Mouse (Mus musculus) MEL (cell line): Measurements from ENCODE around the gene Cdk16. TPM values are rescaled to one million over a fixed set of nuclear protein-coding genes. Genes with fewer than 3 reads are reported as not detected.

Experiments
- DNase-seq: peaks from one replicate; pipeline ENCODE4 v3.0.0; 2011; ENCODE audit warnings: low read depth, low spot score
- H3K27ac ChIP-seq: 2 replicates; pipeline ENCODE4 v1.5.1; 2012; ENCODE audit warnings: low read depth, mild to moderate bottlenecking, control low read depth, low read length, moderate library complexity; ENCODE audit not compliant: control insufficient read depth
- H3K27me3 ChIP-seq, 2 experiments: fragments of 150-350 bp in 1 of 2; sonication (generic) in 1 of 2; 2 replicates each; pipeline ENCODE4 v1.6.1; 2012; ENCODE audit warnings: low read length in 2 of 2, mild to moderate bottlenecking in 2 of 2, improper control_type of control experiment in 1 of 2, moderate library complexity in 1 of 2; ENCODE audit not compliant: insufficient read depth in 2 of 2, control insufficient read depth in 1 of 2
- H3K36me3 ChIP-seq, 2 experiments: 2 replicates each; pipeline ENCODE4 v1.6.1; 2012 to 2014; ENCODE audit warnings: low read length in 2 of 2, improper control_type of control experiment in 1 of 2, inconsistent platforms in 1 of 2, mild to moderate bottlenecking in 1 of 2; ENCODE audit not compliant: insufficient read depth in 2 of 2, control insufficient read depth in 1 of 2
- H3K4me1 ChIP-seq, 2 experiments: fragments of 150-350 bp in 1 of 2; sonication (generic) in 1 of 2; 2 replicates each; pipeline ENCODE4 v1.6.1; 2012; ENCODE audit warnings: low read length in 2 of 2, improper control_type of control experiment in 1 of 2, mild to moderate bottlenecking in 1 of 2; ENCODE audit not compliant: insufficient read depth in 2 of 2, control insufficient read depth in 1 of 2
- H3K4me3 ChIP-seq, 2 experiments: fragments of 150-350 bp in 1 of 2; sonication (generic) in 1 of 2; 2 replicates each; pipeline ENCODE4 v1.5.1; 2012; ENCODE audit warnings: low read depth in 2 of 2, low read length in 2 of 2, mild to moderate bottlenecking in 2 of 2, moderate library complexity in 2 of 2, control low read depth in 1 of 2, improper control_type of control experiment in 1 of 2; ENCODE audit not compliant: control insufficient read depth in 1 of 2, insufficient read depth in 1 of 2
- H3K79me2 ChIP-seq: 2 replicates; pipeline ENCODE4 v1.6.1; 2012; ENCODE audit warnings: mild to moderate bottlenecking, low read length, moderate library complexity; ENCODE audit not compliant: control insufficient read depth, poor library complexity, insufficient read depth
- H3K9ac ChIP-seq: 2 replicates; pipeline ENCODE4 v1.6.1; 2012; ENCODE audit warnings: low read depth, mild to moderate bottlenecking, control low read depth, low read length, moderate library complexity; ENCODE audit not compliant: control insufficient read depth, poor library complexity, severe bottlenecking
- H3K9me3 ChIP-seq: fragments of 150-350 bp; sonication (generic); replicated peaks from 2 replicates; pipeline ENCODE4 v1.6.1; 2012; ENCODE audit warnings: mild to moderate bottlenecking, low read length, improper control_type of control experiment, moderate library complexity; ENCODE audit not compliant: insufficient read depth
- BHLHE40 ChIP-seq: IDR thresholded peaks from 2 replicates; pipeline ENCODE4 v1.6.1; 2012; ENCODE audit warnings: low read depth, mild to moderate bottlenecking, inconsistent platforms, low read length, improper control_type of control experiment, borderline replicate concordance
- CHD1 ChIP-seq: IDR thresholded peaks from 2 replicates; pipeline ENCODE4 v1.6.1; 2012; ENCODE audit warnings: low read depth, mild to moderate bottlenecking, inconsistent platforms, low read length, improper control_type of control experiment
- CHD2 ChIP-seq: IDR thresholded peaks from 2 replicates; pipeline ENCODE4 v1.6.1; 2011; ENCODE audit warnings: low read length, improper control_type of control experiment
- CTCF ChIP-seq, 3 experiments: IDR thresholded peaks in 2 of 3; conservative IDR thresholded peaks in 1 of 3; 2 replicates each; pipeline ENCODE4 v1.5.1; 2011 to 2012; ENCODE audit warnings: low read length in 3 of 3, low read depth in 2 of 3, mild to moderate bottlenecking in 2 of 3, improper control_type of control experiment in 1 of 3, inconsistent platforms in 1 of 3, mixed read lengths in 1 of 3, moderate library complexity in 1 of 3; ENCODE audit not compliant: control insufficient read depth in 1 of 3, insufficient read depth in 1 of 3, poor library complexity in 1 of 3, severe bottlenecking in 1 of 3
- ETS1 ChIP-seq: IDR thresholded peaks from 2 replicates; pipeline ENCODE4 v1.6.1; 2012; ENCODE audit warnings: low read depth, mild to moderate bottlenecking, inconsistent platforms, low read length, improper control_type of control experiment, moderate library complexity
- KAT2A ChIP-seq: conservative IDR thresholded peaks from 2 replicates; pipeline ENCODE4 v1.6.1; 2012; ENCODE audit warnings: low read depth, low read length, improper control_type of control experiment, inconsistent platforms
- MAFK ChIP-seq: IDR thresholded peaks from 2 replicates; pipeline ENCODE4 v1.6.1; 2011; ENCODE audit warnings: low read depth, mild to moderate bottlenecking, low read length, improper control_type of control experiment, borderline replicate concordance
- MYB ChIP-seq: IDR thresholded peaks from 2 replicates; pipeline ENCODE4 v1.6.1; 2011; ENCODE audit warnings: mild to moderate bottlenecking, low read depth, low read length, improper control_type of control experiment
- MYC ChIP-seq: IDR thresholded peaks from 2 replicates; pipeline ENCODE4 v1.6.1; 2011; ENCODE audit warnings: low read depth, mild to moderate bottlenecking, low read length, improper control_type of control experiment, moderate library complexity
- NELFE ChIP-seq: IDR thresholded peaks from 2 replicates; pipeline ENCODE4 v1.6.1; 2011; ENCODE audit warnings: low read depth, low read length, improper control_type of control experiment
- POLR2A ChIP-seq, 2 experiments: IDR thresholded peaks; 2 replicates each; pipeline ENCODE4 v1.6.1; 2011 to 2012; ENCODE audit warnings: low read length in 2 of 2, mild to moderate bottlenecking in 2 of 2, control low read depth in 1 of 2, improper control_type of control experiment in 1 of 2, low read depth in 1 of 2, moderate library complexity in 1 of 2; ENCODE audit not compliant: control insufficient read depth in 1 of 2, insufficient read depth in 1 of 2, poor library complexity in 1 of 2
- POLR2AphosphoS2 ChIP-seq: IDR thresholded peaks from 2 replicates; pipeline ENCODE4 v1.6.1; 2011; ENCODE audit warnings: low read length, improper control_type of control experiment
- POLR2AphosphoS5 ChIP-seq: IDR thresholded peaks from 2 replicates; pipeline ENCODE4 v1.6.1; 2012; ENCODE audit warnings: low read depth, borderline replicate concordance, mild to moderate bottlenecking, inconsistent platforms, low read length, moderate library complexity, mixed read lengths
- RCOR1 ChIP-seq: IDR thresholded peaks from 2 replicates; pipeline ENCODE4 v1.6.1; 2012; ENCODE audit warnings: low read depth, mild to moderate bottlenecking, inconsistent platforms, low read length, improper control_type of control experiment
- SIN3A ChIP-seq: IDR thresholded peaks from 2 replicates; pipeline ENCODE4 v1.6.1; 2012; ENCODE audit warnings: low read length, improper control_type of control experiment, inconsistent platforms
- SMC3 ChIP-seq: IDR thresholded peaks from 2 replicates; pipeline ENCODE4 v1.6.1; 2011; ENCODE audit warnings: low read depth, low read length, improper control_type of control experiment
- TAL1 ChIP-seq: IDR thresholded peaks from 2 replicates; pipeline ENCODE4 v1.6.1; 2012; ENCODE audit warnings: mild to moderate bottlenecking, inconsistent platforms, low read length, moderate library complexity, mixed read lengths
- TBP ChIP-seq: IDR thresholded peaks from 2 replicates; pipeline ENCODE4 v1.8.0; 2011; ENCODE audit warnings: low read depth, low read length, improper control_type of control experiment
- TCF12 ChIP-seq: IDR thresholded peaks from 2 replicates; pipeline ENCODE4 v1.6.1; 2014; ENCODE audit warnings: low read depth, mild to moderate bottlenecking, inconsistent platforms, low read length, improper control_type of control experiment, moderate library complexity
- USF1 ChIP-seq: IDR thresholded peaks from 2 replicates; pipeline ENCODE4 v1.6.1; 2014; ENCODE audit warnings: low read depth, mild to moderate bottlenecking, inconsistent platforms, low read length, improper control_type of control experiment, moderate library complexity
- ZC3H11A ChIP-seq: IDR thresholded peaks from 2 replicates; pipeline ENCODE4 v1.6.1; 2012; ENCODE audit warnings: low read depth, mild to moderate bottlenecking, inconsistent platforms, low read length, improper control_type of control experiment
- ZKSCAN1 ChIP-seq: IDR thresholded peaks from 2 replicates; pipeline ENCODE4 v1.6.1; 2012; ENCODE audit warnings: low read depth, mild to moderate bottlenecking, inconsistent platforms, low read length, improper control_type of control experiment, moderate library complexity
- polyA plus RNA-seq, 2 experiments: library from polyadenylated mRNA; stranded (reverse) in 1 of 2; unstranded in 1 of 2; fragments of >175 nt in 1 of 2; fragments of >200 nt in 1 of 2; gene quantifications; 2 replicates each; pipeline versions ENCODE4 v1.2.1 to v1.2.4; 2012; ENCODE audit warnings: low replicate concordance in 2 of 2, low read depth in 1 of 2; ENCODE audit not compliant: insufficient read length in 2 of 2, insufficient read depth in 1 of 2, missing spikeins in 1 of 2
- total RNA-seq: library from RNA; depleted of rRNA; stranded (reverse); fragments of 300-350 nt; gene quantifications from 2 replicates; pipeline ENCODE4 v1.2.3, GENCODE M21; 2012

Gene Cdk16
- total and polyA plus RNA-seq, 3 experiments: 36.6 to 136 TPM; not detected in 1

- no peak overlapping the region for H3K4me3 ChIP-seq
- no peaks in the 10 kb centered on the region for H3K9me3 ChIP-seq
- DNase-seq: no peak
- no peak overlapping the region for H3K27ac ChIP-seq
- peaks cover 3 to 12% of the 10 kb centered on the region in 2 experiments; a peak in 3 of 4 replicates for H3K4me1 ChIP-seq
- TF ChIP-seq POLR2AphosphoS5: no peak
- TF ChIP-seq CTCF (IDR thresholded peaks at IDR 0.05 in 2 of 3, conservative IDR thresholded peaks at IDR 0.05 in 1 of 3; ENCODE audit: control insufficient read depth in 1 of 3, insufficient read depth in 1 of 3, low read depth in 2 of 3, low read length in 3 of 3, poor library complexity in 1 of 3, severe bottlenecking in 1 of 3): no peak
- TF ChIP-seq USF1: no peak
- TF ChIP-seq ZC3H11A: no peak
- TF ChIP-seq CHD2: no peak
- TF ChIP-seq SMC3: no peak
- no peak for TF ChIP-seq MYC
- no peak for TF ChIP-seq RCOR1
- TF ChIP-seq CHD1: no peak
- no peak for TF ChIP-seq KAT2A
- no peak for TF ChIP-seq MAFK
- no peak for TF ChIP-seq TAL1
- TF ChIP-seq ETS1: no peak
- TF ChIP-seq TBP: no peak
- no peak for TF ChIP-seq POLR2AphosphoS2
- no peak for TF ChIP-seq BHLHE40
- no peak for TF ChIP-seq SIN3A
- TF ChIP-seq POLR2A (IDR thresholded peaks at IDR 0.05; ENCODE audit: control insufficient read depth in 1 of 2, insufficient read depth in 1 of 2, low read depth in 1 of 2, low read length in 2 of 2, poor library complexity in 1 of 2): no peak
- TF ChIP-seq, all 39 proteins: peak for 0
- Histone ChIP-seq H3K36me3 (peaks cover 13 to 19% of the 10 kb centered on the region in 2 experiments), H3K9ac (no peak overlapping the region), H3K27me3 (no peaks in the 10 kb centered on the region), H3K79me2 (peaks cover 27% of the 10 kb centered on the region)
Measured at GRCm38 (mm10) chrX:20692616-20693015, 4.9 kb downstream of the Cdk16 start.

GRCm38 (mm10) chrX:20695842-20696241 lies 8.1 kb downstream of the Cdk16 start:
- Histone ChIP-seq H3K9ac (no peak overlapping the region), H3K36me3 (peaks cover 6 to 18% of the 10 kb centered on the region in 2 experiments), H3K27me3 (no peaks in the 10 kb centered on the region), H3K79me2 (peaks cover 3% of the 10 kb centered on the region), H3K9me3 (no peaks in the 10 kb centered on the region), H3K4me1 (peaks cover 0 to 3% of the 10 kb centered on the region in 2 experiments; a peak in 2 of 4 replicates), H3K27ac (no peak overlapping the region), H3K4me3 (no peak overlapping the region)
- TF ChIP-seq CHD1 (no peak), SIN3A (no peak), ETS1 (no peak), ZKSCAN1 (no peak), TCF12 (no peak), NELFE (no peak), MYB (no peak)
- DNase-seq: no peak
